Mouse (Mus musculus) MEL (cell line): ENCODE results near the gene Ttbk2. TPM values are rescaled to one million over a fixed set of nuclear protein-coding genes. Genes with fewer than 3 reads are reported as not detected.

ENCODE experiments used
- DNase-seq: peaks from one replicate; pipeline ENCODE4 v3.0.0; 2011; ENCODE audit warnings: low read depth, low spot score
- H3K27ac ChIP-seq: 2 replicates; pipeline ENCODE4 v1.5.1; 2012; ENCODE audit warnings: low read depth, mild to moderate bottlenecking, control low read depth, low read length, moderate library complexity; ENCODE audit not compliant: control insufficient read depth
- H3K27me3 ChIP-seq, 2 experiments: fragments of 150-350 bp in 1 of 2; sonication (generic) in 1 of 2; 2 replicates each; pipeline ENCODE4 v1.6.1; 2012; ENCODE audit warnings: low read length in 2 of 2, mild to moderate bottlenecking in 2 of 2, improper control_type of control experiment in 1 of 2, moderate library complexity in 1 of 2; ENCODE audit not compliant: insufficient read depth in 2 of 2, control insufficient read depth in 1 of 2
- H3K36me3 ChIP-seq, 2 experiments: 2 replicates each; pipeline ENCODE4 v1.6.1; 2012 to 2014; ENCODE audit warnings: low read length in 2 of 2, improper control_type of control experiment in 1 of 2, inconsistent platforms in 1 of 2, mild to moderate bottlenecking in 1 of 2; ENCODE audit not compliant: insufficient read depth in 2 of 2, control insufficient read depth in 1 of 2
- H3K4me1 ChIP-seq, 2 experiments: fragments of 150-350 bp in 1 of 2; sonication (generic) in 1 of 2; 2 replicates each; pipeline ENCODE4 v1.6.1; 2012; ENCODE audit warnings: low read length in 2 of 2, improper control_type of control experiment in 1 of 2, mild to moderate bottlenecking in 1 of 2; ENCODE audit not compliant: insufficient read depth in 2 of 2, control insufficient read depth in 1 of 2
- H3K4me3 ChIP-seq, 2 experiments: fragments of 150-350 bp in 1 of 2; sonication (generic) in 1 of 2; 2 replicates each; pipeline ENCODE4 v1.5.1; 2012; ENCODE audit warnings: low read depth in 2 of 2, low read length in 2 of 2, mild to moderate bottlenecking in 2 of 2, moderate library complexity in 2 of 2, control low read depth in 1 of 2, improper control_type of control experiment in 1 of 2; ENCODE audit not compliant: control insufficient read depth in 1 of 2, insufficient read depth in 1 of 2
- H3K79me2 ChIP-seq: 2 replicates; pipeline ENCODE4 v1.6.1; 2012; ENCODE audit warnings: mild to moderate bottlenecking, low read length, moderate library complexity; ENCODE audit not compliant: control insufficient read depth, poor library complexity, insufficient read depth
- H3K9ac ChIP-seq: 2 replicates; pipeline ENCODE4 v1.6.1; 2012; ENCODE audit warnings: low read depth, mild to moderate bottlenecking, control low read depth, low read length, moderate library complexity; ENCODE audit not compliant: control insufficient read depth, poor library complexity, severe bottlenecking
- H3K9me3 ChIP-seq: fragments of 150-350 bp; sonication (generic); replicated peaks from 2 replicates; pipeline ENCODE4 v1.6.1; 2012; ENCODE audit warnings: mild to moderate bottlenecking, low read length, improper control_type of control experiment, moderate library complexity; ENCODE audit not compliant: insufficient read depth
- BHLHE40 ChIP-seq: IDR thresholded peaks from 2 replicates; pipeline ENCODE4 v1.6.1; 2012; ENCODE audit warnings: low read depth, mild to moderate bottlenecking, inconsistent platforms, low read length, improper control_type of control experiment, borderline replicate concordance
- CHD1 ChIP-seq: IDR thresholded peaks from 2 replicates; pipeline ENCODE4 v1.6.1; 2012; ENCODE audit warnings: low read depth, mild to moderate bottlenecking, inconsistent platforms, low read length, improper control_type of control experiment
- CTCF ChIP-seq, 3 experiments: IDR thresholded peaks in 2 of 3; conservative IDR thresholded peaks in 1 of 3; 2 replicates each; pipeline ENCODE4 v1.5.1; 2011 to 2012; ENCODE audit warnings: low read length in 3 of 3, low read depth in 2 of 3, mild to moderate bottlenecking in 2 of 3, improper control_type of control experiment in 1 of 3, inconsistent platforms in 1 of 3, mixed read lengths in 1 of 3, moderate library complexity in 1 of 3; ENCODE audit not compliant: control insufficient read depth in 1 of 3, insufficient read depth in 1 of 3, poor library complexity in 1 of 3, severe bottlenecking in 1 of 3
- E2F4 ChIP-seq: IDR thresholded peaks from 2 replicates; pipeline ENCODE4 v1.6.1; 2011; ENCODE audit warnings: low read depth, low read length, improper control_type of control experiment, borderline replicate concordance
- ELF1 ChIP-seq: IDR thresholded peaks from 2 replicates; pipeline ENCODE4 v1.6.1; 2014; ENCODE audit warnings: low read depth, mild to moderate bottlenecking, inconsistent platforms, low read length, improper control_type of control experiment, moderate library complexity
- EP300 ChIP-seq, 2 experiments: IDR thresholded peaks; 2 replicates each; pipeline ENCODE4 v1.6.1; 2011; ENCODE audit warnings: improper control_type of control experiment in 2 of 2, low read length in 2 of 2, low read depth in 1 of 2, mild to moderate bottlenecking in 1 of 2
- GABPA ChIP-seq: IDR thresholded peaks from 2 replicates; pipeline ENCODE4 v1.6.1; 2012; ENCODE audit warnings: low read depth, mild to moderate bottlenecking, inconsistent platforms, low read length, improper control_type of control experiment, moderate library complexity
- HCFC1 ChIP-seq: IDR thresholded peaks from 2 replicates; pipeline ENCODE4 v1.6.1; 2012; ENCODE audit warnings: low read depth, mild to moderate bottlenecking, inconsistent platforms, low read length, improper control_type of control experiment, moderate library complexity
- KAT2A ChIP-seq: conservative IDR thresholded peaks from 2 replicates; pipeline ENCODE4 v1.6.1; 2012; ENCODE audit warnings: low read depth, low read length, improper control_type of control experiment, inconsistent platforms
- MAX ChIP-seq: IDR thresholded peaks from 2 replicates; pipeline ENCODE4 v1.6.1; 2011; ENCODE audit warnings: low read length, improper control_type of control experiment
- MAZ ChIP-seq: IDR thresholded peaks from 2 replicates; pipeline ENCODE4 v1.6.1; 2012; ENCODE audit warnings: low read depth, mild to moderate bottlenecking, inconsistent platforms, low read length, improper control_type of control experiment
- POLR2A ChIP-seq, 2 experiments: IDR thresholded peaks; 2 replicates each; pipeline ENCODE4 v1.6.1; 2011 to 2012; ENCODE audit warnings: low read length in 2 of 2, mild to moderate bottlenecking in 2 of 2, control low read depth in 1 of 2, improper control_type of control experiment in 1 of 2, low read depth in 1 of 2, moderate library complexity in 1 of 2; ENCODE audit not compliant: control insufficient read depth in 1 of 2, insufficient read depth in 1 of 2, poor library complexity in 1 of 2
- RCOR1 ChIP-seq: IDR thresholded peaks from 2 replicates; pipeline ENCODE4 v1.6.1; 2012; ENCODE audit warnings: low read depth, mild to moderate bottlenecking, inconsistent platforms, low read length, improper control_type of control experiment
- SIN3A ChIP-seq: IDR thresholded peaks from 2 replicates; pipeline ENCODE4 v1.6.1; 2012; ENCODE audit warnings: low read length, improper control_type of control experiment, inconsistent platforms
- TCF12 ChIP-seq: IDR thresholded peaks from 2 replicates; pipeline ENCODE4 v1.6.1; 2014; ENCODE audit warnings: low read depth, mild to moderate bottlenecking, inconsistent platforms, low read length, improper control_type of control experiment, moderate library complexity
- USF2 ChIP-seq, 2 experiments: IDR thresholded peaks; 2 replicates each; pipeline ENCODE4 v1.6.1; 2011 to 2012; ENCODE audit warnings: improper control_type of control experiment in 2 of 2, low read length in 2 of 2, borderline replicate concordance in 1 of 2, inconsistent platforms in 1 of 2, low read depth in 1 of 2, mild to moderate bottlenecking in 1 of 2; ENCODE audit not compliant: insufficient read depth in 1 of 2
- ZKSCAN1 ChIP-seq: IDR thresholded peaks from 2 replicates; pipeline ENCODE4 v1.6.1; 2012; ENCODE audit warnings: low read depth, mild to moderate bottlenecking, inconsistent platforms, low read length, improper control_type of control experiment, moderate library complexity
- polyA plus RNA-seq, 2 experiments: library from polyadenylated mRNA; stranded (reverse) in 1 of 2; unstranded in 1 of 2; fragments of >175 nt in 1 of 2; fragments of >200 nt in 1 of 2; gene quantifications; 2 replicates each; pipeline versions ENCODE4 v1.2.1 to v1.2.4; 2012; ENCODE audit warnings: low replicate concordance in 2 of 2, low read depth in 1 of 2; ENCODE audit not compliant: insufficient read length in 2 of 2, insufficient read depth in 1 of 2, missing spikeins in 1 of 2
- total RNA-seq: library from RNA; depleted of rRNA; stranded (reverse); fragments of 300-350 nt; gene quantifications from 2 replicates; pipeline ENCODE4 v1.2.3, GENCODE M21; 2012

Ttbk2 gene
- total and polyA plus RNA-seq, 3 experiments, result 2.1 to 3.0 TPM; not detected in 1

DNA sequence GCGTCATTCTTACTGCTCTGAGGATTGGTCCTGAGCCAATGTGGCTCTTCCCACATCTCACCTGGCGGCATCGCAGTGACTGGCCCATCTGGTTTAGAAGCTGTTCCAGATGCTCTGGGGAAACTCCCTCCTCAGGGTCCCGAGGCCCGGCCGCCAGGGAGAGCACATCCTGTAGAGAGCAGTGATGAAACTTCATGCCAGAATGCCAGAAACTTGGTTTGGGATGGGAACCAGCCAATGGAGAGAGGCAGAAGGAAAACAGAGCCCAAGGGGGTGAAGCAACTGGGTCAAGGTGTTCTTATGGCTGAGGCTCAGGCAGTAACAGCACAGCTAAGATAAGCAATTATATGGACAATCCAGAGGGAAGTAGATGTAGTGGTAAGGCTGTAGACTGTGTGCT, 129.6 kb downstream of the Ttbk2 start:
- Histone ChIP-seq H3K79me2 (no peaks in the 10 kb centered on the region), H3K36me3 (peaks cover 0 to 12% of the 10 kb centered on the region in 2 experiments; a peak in 2 of 4 replicates), H3K9me3 (no peaks in the 10 kb centered on the region), H3K9ac (no peak overlapping the region)
- no peak for TF ChIP-seq KAT2A
- no peak for TF ChIP-seq HCFC1
- no peak for TF ChIP-seq EP300 (IDR thresholded peaks at IDR 0.05; ENCODE audit: low read depth in 1 of 2, low read length in 2 of 2)
- TF ChIP-seq MAZ, result no peak
- TF ChIP-seq POLR2A (IDR thresholded peaks at IDR 0.05; ENCODE audit: control insufficient read depth in 1 of 2, insufficient read depth in 1 of 2, low read depth in 1 of 2, low read length in 2 of 2, poor library complexity in 1 of 2), result no peak
- TF ChIP-seq CHD1, result no peak
- no peak for TF ChIP-seq GABPA
- no peak for TF ChIP-seq RCOR1
- no peak for TF ChIP-seq ZKSCAN1
- TF ChIP-seq ELF1, result no peak
- TF ChIP-seq BHLHE40, result no peak
- no peak for TF ChIP-seq SIN3A
- TF ChIP-seq MAX, result no peak
- TF ChIP-seq E2F4, result no peak
- TF ChIP-seq, all 39 proteins: peak for 0
- Histone ChIP-seq H3K27ac (no peak overlapping the region), H3K27me3 (no peaks in the 10 kb centered on the region), H3K4me3 (no peak overlapping the region), H3K4me1 (no peaks in the 10 kb centered on the region)
- DNase-seq, result no peak

DNA sequence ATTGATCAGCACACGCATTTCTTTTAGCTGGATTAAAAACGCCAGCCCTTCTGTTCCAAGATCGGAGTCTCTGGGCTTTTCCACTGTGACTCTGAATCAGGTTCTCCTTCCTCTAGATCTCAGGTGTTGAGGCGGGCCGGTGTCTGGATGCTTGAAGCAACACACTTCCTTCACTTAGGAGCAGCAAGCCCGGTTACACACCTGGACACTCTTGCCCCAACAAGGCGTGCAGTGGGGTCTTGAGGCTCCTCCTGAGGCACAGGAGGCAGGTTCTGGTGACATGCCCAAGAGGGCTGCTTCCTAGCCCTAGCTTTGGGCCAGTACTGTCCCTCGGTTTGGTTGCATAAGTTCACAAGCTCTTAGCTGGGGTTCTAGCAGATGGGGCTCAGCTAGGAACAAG, 131.9 kb downstream of the Ttbk2 start:
- DNase-seq, result no peak
- Histone ChIP-seq H3K27ac (no peak overlapping the region), H3K36me3 (peaks cover 0 to 9% of the 10 kb centered on the region in 2 experiments; a peak in 2 of 4 replicates), H3K4me3 (no peak overlapping the region), H3K79me2 (no peaks in the 10 kb centered on the region), H3K27me3 (no peaks in the 10 kb centered on the region), H3K9ac (no peak overlapping the region), H3K9me3 (no peaks in the 10 kb centered on the region), H3K4me1 (no peaks in the 10 kb centered on the region)
- TF ChIP-seq HCFC1, result no peak
- no peak for TF ChIP-seq USF2 (IDR thresholded peaks at IDR 0.05; ENCODE audit: borderline replicate concordance in 1 of 2, insufficient read depth in 1 of 2, low read depth in 1 of 2, low read length in 2 of 2)

DNA sequence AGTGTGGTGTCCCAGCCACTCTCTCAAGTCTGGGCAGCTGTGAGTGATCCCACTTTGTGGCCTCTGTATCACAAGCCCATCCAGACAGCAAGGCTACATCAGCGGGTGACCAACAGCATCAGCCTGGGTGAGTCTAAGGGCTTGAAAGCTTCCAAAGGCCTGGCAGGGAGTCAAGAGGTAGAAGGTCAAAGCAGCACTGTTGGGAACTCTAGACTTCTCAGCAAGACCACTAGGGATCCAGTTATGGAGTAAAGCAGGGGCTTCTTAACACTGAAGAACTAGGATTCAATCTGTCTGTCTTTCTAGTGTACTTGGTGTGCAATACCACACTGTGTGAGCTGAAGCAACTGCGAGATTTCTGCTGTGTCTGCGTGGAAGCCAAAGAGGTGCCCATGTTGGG, 137.0 kb downstream of the Ttbk2 start:
- Histone ChIP-seq H3K9me3 (no peaks in the 10 kb centered on the region), H3K4me3 (no peak overlapping the region), H3K4me1 (peaks cover 14 to 20% of the 10 kb centered on the region in 2 experiments), H3K9ac (no peak overlapping the region), H3K36me3 (peaks cover 1 to 22% of the 10 kb centered on the region in 2 experiments; a peak in 3 of 4 replicates), H3K27ac (no peak overlapping the region), H3K79me2 (no peaks in the 10 kb centered on the region)
- no peak for DNase-seq
- TF ChIP-seq CTCF (IDR thresholded peaks at IDR 0.05 in 2 of 3, conservative IDR thresholded peaks at IDR 0.05 in 1 of 3; ENCODE audit: control insufficient read depth in 1 of 3, insufficient read depth in 1 of 3, low read depth in 2 of 3, low read length in 3 of 3, poor library complexity in 1 of 3, severe bottlenecking in 1 of 3), result no peak
- TF ChIP-seq TCF12, result no peak
- TF ChIP-seq ZKSCAN1, result no peak
- TF ChIP-seq, all 39 proteins: peak for 0
- H3K27me3 ChIP-seq, result no peaks in the 10 kb centered on the region
